Mouse (Mus musculus): Measurements from ENCODE around the gene Gm7247.

DNA sequence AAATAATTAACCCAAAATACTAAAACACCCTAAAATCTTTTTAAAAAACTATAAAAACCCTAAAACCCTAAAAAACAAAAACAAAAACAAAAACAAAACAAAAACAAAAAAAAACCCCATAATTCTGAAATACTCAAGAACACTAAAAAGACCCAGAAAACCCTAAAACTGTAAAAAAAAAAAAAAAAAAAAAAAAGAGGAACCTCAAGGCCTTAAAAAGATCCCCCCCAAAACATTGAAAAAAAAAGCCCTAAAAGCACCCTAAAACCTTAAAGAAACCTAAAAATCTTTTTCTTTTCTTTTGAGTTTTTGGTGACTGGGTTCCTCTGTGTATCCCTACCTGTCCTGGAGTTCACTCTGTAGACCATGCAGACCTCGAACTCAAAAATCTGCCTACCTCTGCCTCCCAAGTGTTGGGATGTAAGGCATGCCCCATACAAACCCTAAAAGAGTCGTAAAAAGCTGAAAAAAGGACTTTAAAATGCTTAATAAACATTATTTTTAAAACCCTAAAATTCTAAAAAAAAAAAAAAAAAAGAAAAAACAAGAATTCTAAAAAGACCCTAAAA lies 138.2 kb downstream of the Gm7247 start:
- TF ChIP-seq GATA1 (IDR thresholded peaks at IDR 0.05; ENCODE audit: borderline replicate concordance, low read length) (no peak), FLI1 (IDR thresholded peaks at IDR 0.05; ENCODE audit: low read length) (no peak)
